Mouse (Mus musculus) ES-Bruce4 (cell line): Measurements from ENCODE around the gene Tk1. TPM values are rescaled to one million over a fixed set of nuclear protein-coding genes. Genes with fewer than 3 reads are reported as not detected.
A peak's percentile ranks its signal among the peaks of the same experiment; 100 is the strongest.

Experiments used
- H3K27ac ChIP-seq: 2 replicates; pipeline ENCODE4 v1.5.1; 2012; ENCODE audit warnings: low read length, inconsistent platforms; ENCODE audit not compliant: insufficient read depth
- H3K27me3 ChIP-seq: 2 replicates; pipeline ENCODE4 v1.6.1; 2012; ENCODE audit warnings: mild to moderate bottlenecking, low read length, inconsistent platforms; ENCODE audit not compliant: control insufficient read depth, poor library complexity, insufficient read depth, severe bottlenecking
- H3K36me3 ChIP-seq: 2 replicates; pipeline ENCODE4 v1.6.1; 2012; ENCODE audit warnings: inconsistent platforms, mild to moderate bottlenecking, low read length, moderate library complexity; ENCODE audit not compliant: control insufficient read depth, poor library complexity, insufficient read depth, severe bottlenecking
- H3K4me1 ChIP-seq: one replicate; pipeline ENCODE4 v1.8.1; 2011; ENCODE audit warnings: low read length; ENCODE audit not compliant: control insufficient read depth, insufficient read depth
- H3K4me3 ChIP-seq: 2 replicates; pipeline ENCODE4 v1.5.1; 2011; ENCODE audit warnings: low read depth, mild to moderate bottlenecking, low read length
- H3K9ac ChIP-seq: 2 replicates; pipeline ENCODE4 v1.6.1; 2012; ENCODE audit warnings: low read depth, mild to moderate bottlenecking, inconsistent platforms; ENCODE audit not compliant: poor library complexity, severe bottlenecking
- H3K9me3 ChIP-seq: replicated peaks from 2 replicates; pipeline ENCODE4 v1.6.1; 2012; ENCODE audit warnings: mild to moderate bottlenecking, low read length, inconsistent platforms; ENCODE audit not compliant: control insufficient read depth, poor library complexity, insufficient read depth, severe bottlenecking
- CTCF ChIP-seq: IDR thresholded peaks from one replicate; pipeline ENCODE4 v1.8.1; 2011; ENCODE audit warnings: low read depth, low read length
- EP300 ChIP-seq: IDR thresholded peaks from 2 replicates; pipeline ENCODE4 v1.6.1; 2011; ENCODE audit warnings: low read depth, low read length; ENCODE audit not compliant: insufficient read depth
- POLR2A ChIP-seq: IDR thresholded peaks from one replicate; pipeline ENCODE4 v1.8.1; 2011; ENCODE audit warnings: low read length; ENCODE audit not compliant: insufficient read depth
- polyA plus RNA-seq: library from polyadenylated mRNA; stranded (reverse); fragments of >200 nt; gene quantifications from 2 replicates; pipeline ENCODE4 v1.2.4, GENCODE M21; 2011; ENCODE audit warnings: low read depth; ENCODE audit not compliant: missing spikeins, insufficient read depth, insufficient read length

Gene Tk1
- polyA plus RNA-seq, 1 experiment, result 35.7 TPM

GRCm38 (mm10) chr11:117848985-117849671 lies 23.2 kb upstream of the Tk1 start, which contains the start of gene Birc5:
TSS of gene Birc5 (plus strand) at chr11:117849251.
- Histone ChIP-seq H3K4me1 (no peaks in the 10 kb centered on the region), H3K27ac (peak within 1 kb of the TSS; percentile 86), H3K27me3 (no peaks in the 10 kb centered on the region), H3K9me3 (no peaks in the 10 kb centered on the region), H3K4me3 (peak within 1 kb of the TSS; percentile 94), H3K9ac (peak within 1 kb of the TSS; percentile 91), H3K36me3 (peaks cover 21% of the 10 kb centered on the region)
- TF ChIP-seq POLR2A, result peak; percentile 78
- no peak for TF ChIP-seq CTCF
- peak; percentile 28; the same call in 1 of the 2 replicates for TF ChIP-seq EP300

GRCm38 (mm10) chr11:117848271-117848984 lies 22.5 kb upstream of the Tk1 start:
- Histone ChIP-seq H3K27ac (peak overlapping the region; percentile 86), H3K9ac (peak overlapping the region; percentile 83), H3K27me3 (no peaks in the 10 kb centered on the region), H3K4me1 (no peaks in the 10 kb centered on the region), H3K9me3 (no peaks in the 10 kb centered on the region), H3K36me3 (peaks cover 15% of the 10 kb centered on the region), H3K4me3 (peak overlapping the region; percentile 92)
- TF ChIP-seq CTCF (no peak), POLR2A (no peak), EP300 (no peak)

- no peaks in the 10 kb centered on the region for H3K9me3 ChIP-seq
- H3K27ac ChIP-seq, result peak overlapping the region; percentile 86
- peak overlapping the region; percentile 83 for H3K9ac ChIP-seq
- TF ChIP-seq EP300, result no peak
- no peak for TF ChIP-seq POLR2A
- TF ChIP-seq CTCF, result no peak
- peaks cover 8% of the 10 kb centered on the region for H3K36me3 ChIP-seq
- H3K27me3 ChIP-seq, result no peaks in the 10 kb centered on the region
- no peaks in the 10 kb centered on the region for H3K4me1 ChIP-seq
- H3K4me3 ChIP-seq, result peak overlapping the region; percentile 92
Measured at GRCm38 (mm10) chr11:117847593-117848215, 21.8 kb upstream of the Tk1 start.

GRCm38 (mm10) chr11:117846640-117847039 lies 20.7 kb upstream of the Tk1 start:
- peak overlapping the region; percentile 28; the same call in 1 of the 2 replicates for H3K27ac ChIP-seq
- H3K4me1 ChIP-seq, result no peaks in the 10 kb centered on the region
- H3K36me3 ChIP-seq, result peaks cover 4% of the 10 kb centered on the region; the same call in 1 of the 2 replicates
- no peaks in the 10 kb centered on the region for H3K27me3 ChIP-seq
- H3K9me3 ChIP-seq, result no peaks in the 10 kb centered on the region
- TF ChIP-seq CTCF (no peak), EP300 (no peak), POLR2A (no peak)
- H3K9ac ChIP-seq, result no peak overlapping the region
- no peak overlapping the region for H3K4me3 ChIP-seq

GRCm38 (mm10) chr11:117845651-117846050 lies 19.8 kb upstream of the Tk1 start:
- H3K9ac ChIP-seq, result no peak overlapping the region
- peaks cover 2% of the 10 kb centered on the region for H3K4me1 ChIP-seq
- H3K27ac ChIP-seq, result no peak overlapping the region
- H3K27me3 ChIP-seq, result no peaks in the 10 kb centered on the region
- H3K4me3 ChIP-seq, result no peak overlapping the region
- TF ChIP-seq EP300 (no peak), CTCF (no peak), POLR2A (no peak)
- no peaks in the 10 kb centered on the region for H3K9me3 ChIP-seq
- H3K36me3 ChIP-seq, result no peaks in the 10 kb centered on the region

- H3K9me3 ChIP-seq, result no peaks in the 10 kb centered on the region
- H3K9ac ChIP-seq, result no peak overlapping the region
- H3K36me3 ChIP-seq, result no peaks in the 10 kb centered on the region
- TF ChIP-seq CTCF, result no peak
- no peak for TF ChIP-seq EP300
- TF ChIP-seq POLR2A, result no peak
- H3K4me3 ChIP-seq, result no peak overlapping the region
- H3K27me3 ChIP-seq, result no peaks in the 10 kb centered on the region
- peaks cover 2% of the 10 kb centered on the region for H3K4me1 ChIP-seq
- no peak overlapping the region for H3K27ac ChIP-seq
Measured at GRCm38 (mm10) chr11:117844997-117845396, 19.1 kb upstream of the Tk1 start.
